Mouse (Mus musculus) lung, embryonic 16.5 days (tissue): Measurements from ENCODE around the gene Smim11. TPM values are rescaled to one million over a fixed set of nuclear protein-coding genes. Genes with fewer than 3 reads are reported as not detected.

Source experiments
- polyA plus RNA-seq: library from polyadenylated mRNA; unstranded; fragments of >200 nt; fragmentation: Nextera tagmentation; extraction: Ambion mirVana; gene quantifications from 2 replicates; pipeline ENCODE4 v1.2.1, GENCODE M21; 2015

The Smim11 gene
- polyA plus RNA-seq, 1 experiment from 2014 or later: 142 TPM

Other genes with a start within 250 kb of the Smim11 start
- 60.3 and 61.2 TPM in 2 replicates for gene Mrps6, start 243.0 kb upstream of the Smim11 start, polyA plus RNA-seq
- not detected in 2 replicates for gene Gm49711, start 243.0 kb upstream of the Smim11 start, polyA plus RNA-seq
- gene Slc5a3, start 243.0 kb upstream of the Smim11 start, polyA plus RNA-seq: 3.8 TPM in 2 replicates
- gene Kcne2, start 8.9 kb upstream of the Smim11 start, polyA plus RNA-seq: 1.3 and 1.4 TPM in 2 replicates
- not detected in 2 replicates for gene Fam243, start 20.2 kb downstream of the Smim11 start, polyA plus RNA-seq
- gene Kcne1, start 58.2 kb downstream of the Smim11 start, polyA plus RNA-seq: 0.63 and 1.0 TPM in 2 replicates
- gene Rcan1, start 169.6 kb downstream of the Smim11 start, polyA plus RNA-seq: 57.7 and 61.2 TPM in 2 replicates
- gene Clic6, start 184.4 kb downstream of the Smim11 start, polyA plus RNA-seq: 15.7 and 16.4 TPM in 2 replicates